Mouse (Mus musculus): ENCODE measurements at regions not wholly inside any gene's neighbourhood (a gene's known extent, or its start where the extent isn't known, plus 50 kb on each side); places are given as distances from the start of the nearest gene placed in this dataset.

DNA sequence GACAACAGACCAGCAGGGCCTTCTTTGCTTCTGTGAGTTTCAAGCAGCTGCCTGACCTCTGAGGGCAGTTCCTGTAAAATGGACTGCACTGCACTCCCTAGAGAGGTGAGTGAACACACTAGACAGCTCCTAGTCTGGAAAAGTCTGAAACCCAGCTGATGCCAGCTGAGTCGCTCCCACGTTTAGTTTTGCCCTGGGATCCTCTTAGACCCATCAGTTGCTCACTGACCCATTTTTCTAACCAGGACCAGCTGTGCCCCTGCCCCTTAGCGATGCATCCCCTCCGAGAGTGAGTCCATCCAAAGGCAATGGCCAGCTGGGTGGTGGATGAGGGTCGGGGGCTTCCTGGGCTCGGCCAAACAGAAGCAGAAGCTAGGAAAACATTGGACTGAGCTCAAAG, 62.2 kb upstream of the Top1 start:
- H3K36me3 ChIP-seq (ENCODE audit: control insufficient read depth, insufficient read depth), result no peaks in the 10 kb centered on the region
- H3K9me3 ChIP-seq (replicated peaks; ENCODE audit: control insufficient read depth, low read length), result no peaks in the 10 kb centered on the region
- WGBS, result 73% methylated on average over 6 of the region's 6 CpGs
- peaks cover 38% of the 10 kb centered on the region for H3K27me3 ChIP-seq (ENCODE audit: control insufficient read depth, insufficient read depth, low read length)
- no peak for ATAC-seq (replicated peaks; ENCODE audit: extremely low read depth, insufficient read depth, low FRiP score)
- H3K9ac ChIP-seq (ENCODE audit: low read length), result no peak overlapping the region
- no peak overlapping the region for H3K4me2 ChIP-seq (ENCODE audit: low read depth, low read length)
- H3K4me3 ChIP-seq (ENCODE audit: low read length), result no peak overlapping the region
- no peaks in the 10 kb centered on the region for H3K4me1 ChIP-seq (ENCODE audit: control insufficient read depth, insufficient read depth, low read length)
- no peak overlapping the region for H3K27ac ChIP-seq (ENCODE audit: low read length)

DNA sequence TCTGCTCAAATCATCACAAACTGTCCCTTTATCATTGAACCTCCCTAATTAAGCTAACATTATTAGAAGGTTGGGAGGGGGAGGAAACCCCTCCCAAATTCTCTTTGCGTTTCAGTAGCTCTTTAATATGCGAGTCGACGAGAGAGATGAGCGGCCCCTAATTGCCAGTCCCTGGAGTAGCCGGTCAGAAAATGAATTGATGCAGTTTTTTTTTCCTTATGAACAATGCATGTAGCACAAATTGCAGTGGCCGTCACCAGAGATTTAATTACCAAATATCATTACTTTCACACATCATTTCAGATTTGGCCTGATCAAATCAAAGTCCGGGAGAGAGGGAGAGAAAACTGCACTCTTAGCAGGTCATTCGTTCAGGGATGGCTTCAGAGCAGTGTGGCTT, 61.1 kb upstream of the Top1 start:
- no peaks in the 10 kb centered on the region for H3K36me3 ChIP-seq (ENCODE audit: control insufficient read depth, insufficient read depth)
- no peak overlapping the region for H3K4me2 ChIP-seq (ENCODE audit: low read depth, low read length)
- no peak overlapping the region for H3K9ac ChIP-seq (ENCODE audit: low read length)
- H3K27ac ChIP-seq (ENCODE audit: low read length), result no peak overlapping the region
- no peak for ATAC-seq (replicated peaks; ENCODE audit: extremely low read depth, insufficient read depth, low FRiP score)
- H3K27me3 ChIP-seq (ENCODE audit: control insufficient read depth, insufficient read depth, low read length), result peaks cover 29% of the 10 kb centered on the region
- 50% methylated on average over 9 of the region's 9 CpGs for WGBS
- no peak overlapping the region for H3K4me3 ChIP-seq (ENCODE audit: low read length)
- no peaks in the 10 kb centered on the region for H3K9me3 ChIP-seq (replicated peaks; ENCODE audit: control insufficient read depth, low read length)
- H3K4me1 ChIP-seq (ENCODE audit: control insufficient read depth, insufficient read depth, low read length), result no peaks in the 10 kb centered on the region

GRCm38 (mm10) chr2:160587015-160587835, 58.5 kb upstream of the Top1 start:
- H3K4me2 ChIP-seq (ENCODE audit: low read depth, low read length), result no peak overlapping the region

DNA sequence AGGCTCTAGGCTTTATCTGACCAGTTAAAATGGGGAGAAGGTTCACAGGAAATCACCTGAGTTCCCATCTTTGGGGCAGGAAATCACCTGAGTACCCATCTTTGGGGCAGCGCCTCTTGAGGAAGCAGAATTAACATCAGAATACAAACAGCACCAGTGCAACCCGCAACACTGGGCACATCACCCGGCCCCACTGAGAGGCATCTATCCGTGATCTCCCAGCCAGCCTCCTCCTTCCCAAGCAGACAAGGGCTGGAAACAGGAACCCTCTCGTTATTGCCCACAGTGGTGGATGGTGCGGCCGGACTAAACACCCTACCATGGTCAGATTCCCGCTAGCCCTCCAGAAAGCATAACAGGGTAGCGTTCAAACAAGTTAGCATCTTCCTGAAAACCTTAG, 57.3 kb upstream of the Top1 start:
- no peak overlapping the region for H3K27ac ChIP-seq (ENCODE audit: low read length)
- H3K9me3 ChIP-seq (replicated peaks; ENCODE audit: control insufficient read depth, low read length), result no peaks in the 10 kb centered on the region
- H3K9ac ChIP-seq (ENCODE audit: low read length), result no peak overlapping the region
- ATAC-seq (replicated peaks; ENCODE audit: extremely low read depth, insufficient read depth, low FRiP score), result no peak
- H3K27me3 ChIP-seq (ENCODE audit: control insufficient read depth, insufficient read depth, low read length), result 0 out of 2 replicates have a peak, but pooled peaks cover 8% of the 10 kb centered on the region
- no peaks in the 10 kb centered on the region for H3K4me1 ChIP-seq (ENCODE audit: control insufficient read depth, insufficient read depth, low read length)
- no peaks in the 10 kb centered on the region for H3K36me3 ChIP-seq (ENCODE audit: control insufficient read depth, insufficient read depth)
- no peak overlapping the region for H3K4me2 ChIP-seq (ENCODE audit: low read depth, low read length)
- H3K4me3 ChIP-seq (ENCODE audit: low read length), result no peak overlapping the region
- whole genome bisulfite sequencing, result 83% methylated on average over 9 of the region's 9 CpGs

More at GRCm38 (mm10) chr2:160587015-160587835, 58.5 kb upstream of the Top1 start:
- WGBS, result 82% methylated on average over 9 of the region's 9 CpGs
- no peak for ATAC-seq (replicated peaks; ENCODE audit: extremely low read depth, insufficient read depth, low FRiP score)
- no peak overlapping the region for H3K4me3 ChIP-seq (ENCODE audit: low read length)
- H3K36me3 ChIP-seq (ENCODE audit: control insufficient read depth, insufficient read depth), result no peaks in the 10 kb centered on the region
- H3K27ac ChIP-seq (ENCODE audit: low read length), result no peak overlapping the region
- 0 out of 2 replicates have a peak, but pooled peaks cover 8% of the 10 kb centered on the region for H3K27me3 ChIP-seq (ENCODE audit: control insufficient read depth, insufficient read depth, low read length)
- no peaks in the 10 kb centered on the region for H3K4me1 ChIP-seq (ENCODE audit: control insufficient read depth, insufficient read depth, low read length)
- H3K9me3 ChIP-seq (replicated peaks; ENCODE audit: control insufficient read depth, low read length), result no peaks in the 10 kb centered on the region
- H3K9ac ChIP-seq (ENCODE audit: low read length), result no peak overlapping the region

DNA sequence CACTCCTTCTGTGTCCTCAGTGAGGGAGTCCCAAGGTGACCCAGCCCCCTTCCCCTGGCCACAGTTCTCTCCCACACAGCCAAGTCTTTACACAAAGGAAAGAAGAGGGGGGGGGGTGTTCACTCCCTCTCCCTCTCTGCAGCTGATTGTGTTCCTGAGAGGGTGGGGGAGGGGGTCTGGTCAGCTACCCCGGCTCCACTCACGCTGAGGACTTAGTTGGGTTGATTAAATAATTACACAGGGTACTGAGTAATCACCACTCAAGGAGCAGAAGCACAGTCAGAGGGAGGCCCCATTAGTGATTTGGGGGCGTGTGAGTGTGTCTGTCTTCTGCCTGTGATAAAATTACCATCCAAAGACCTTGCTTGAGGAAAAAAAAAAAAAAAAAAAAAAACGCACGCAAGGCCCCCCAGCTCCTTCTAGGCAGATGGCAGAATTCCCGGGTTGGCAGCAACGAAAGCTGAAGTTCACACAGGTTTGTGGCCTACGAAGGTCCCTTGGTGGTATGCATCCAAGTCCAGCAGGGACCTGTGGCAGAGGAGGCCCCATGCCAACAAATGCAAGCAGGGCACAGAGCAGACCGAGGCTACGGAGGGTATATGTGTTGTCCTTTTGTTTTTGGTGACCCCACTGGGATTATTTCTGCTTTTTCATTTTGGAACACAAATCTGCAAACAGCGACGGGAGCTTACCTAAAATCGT, 55.3 kb upstream of the Top1 start:
- H3K27me3 ChIP-seq (ENCODE audit: control insufficient read depth, insufficient read depth, low read length), result 0 out of 2 replicates have a peak, but pooled peaks cover 4% of the 10 kb centered on the region
- H3K9me3 ChIP-seq (replicated peaks; ENCODE audit: control insufficient read depth, low read length), result no peaks in the 10 kb centered on the region
- no peak overlapping the region for H3K9ac ChIP-seq (ENCODE audit: low read length)
- WGBS, result 49% methylated on average over 13 of the region's 13 CpGs
- no peak overlapping the region for H3K4me3 ChIP-seq (ENCODE audit: low read length)
- H3K4me2 ChIP-seq (ENCODE audit: low read depth, low read length), result no peak overlapping the region
- no peaks in the 10 kb centered on the region for H3K36me3 ChIP-seq (ENCODE audit: control insufficient read depth, insufficient read depth)
- no peak for ATAC-seq (replicated peaks; ENCODE audit: extremely low read depth, insufficient read depth, low FRiP score)
- H3K27ac ChIP-seq (ENCODE audit: low read length), result no peak overlapping the region
- H3K4me1 ChIP-seq (ENCODE audit: control insufficient read depth, insufficient read depth, low read length), result no peaks in the 10 kb centered on the region

GRCm38 (mm10) chr2:160591446-160592180, 54.1 kb upstream of the Top1 start:
- Histone ChIP-seq H3K9ac (ENCODE audit: low read length) (no peak overlapping the region), H3K27me3 (ENCODE audit: control insufficient read depth, insufficient read depth, low read length) (no peaks in the 10 kb centered on the region), H3K4me2 (ENCODE audit: low read depth, low read length) (no peak overlapping the region), H3K4me1 (ENCODE audit: control insufficient read depth, insufficient read depth, low read length) (no peaks in the 10 kb centered on the region), H3K4me3 (ENCODE audit: low read length) (no peak overlapping the region), H3K27ac (ENCODE audit: low read length) (no peak overlapping the region), H3K36me3 (ENCODE audit: control insufficient read depth, insufficient read depth) (no peaks in the 10 kb centered on the region), H3K9me3 (replicated peaks; ENCODE audit: control insufficient read depth, low read length) (no peaks in the 10 kb centered on the region)
- ATAC-seq (replicated peaks; ENCODE audit: extremely low read depth, insufficient read depth, low FRiP score), result no peak
- WGBS, result 76% methylated on average over 18 of the region's 18 CpGs

- 0% methylated on average over 2 of the region's 2 CpGs for WGBS
- no peak overlapping the region for H3K4me2 ChIP-seq (ENCODE audit: low read depth, low read length)
- H3K27ac ChIP-seq (ENCODE audit: low read length), result no peak overlapping the region
- no peaks in the 10 kb centered on the region for H3K4me1 ChIP-seq (ENCODE audit: control insufficient read depth, insufficient read depth, low read length)
- ATAC-seq (replicated peaks; ENCODE audit: extremely low read depth, insufficient read depth, low FRiP score), result no peak
- no peaks in the 10 kb centered on the region for H3K36me3 ChIP-seq (ENCODE audit: control insufficient read depth, insufficient read depth)
- H3K9me3 ChIP-seq (replicated peaks; ENCODE audit: control insufficient read depth, low read length), result no peaks in the 10 kb centered on the region
- no peak overlapping the region for H3K4me3 ChIP-seq (ENCODE audit: low read length)
- no peaks in the 10 kb centered on the region for H3K27me3 ChIP-seq (ENCODE audit: control insufficient read depth, insufficient read depth, low read length)
- H3K9ac ChIP-seq (ENCODE audit: low read length), result no peak overlapping the region
Measured at GRCm38 (mm10) chr2:160593035-160593434, 52.7 kb upstream of the Top1 start.

All from heart, embryonic 16.5 days (tissue).